Mouse (Mus musculus) monocyte, adult 59 days (primary cell): ENCODE data around the gene Tmem218. TPM values are rescaled to one million over a fixed set of nuclear protein-coding genes. Genes with fewer than 3 reads are reported as not detected.

ENCODE experiments used
- total RNA-seq, 2 experiments: library from RNA; stranded (reverse); gene quantifications; one replicate each; pipeline ENCODE4 v1.2.4; 2023

The Tmem218 gene
- total RNA-seq = 1 to 10 TPM in 1 of 2 experiments, under 1 TPM in 1; 0.84 to 1.4 TPM

DNA sequence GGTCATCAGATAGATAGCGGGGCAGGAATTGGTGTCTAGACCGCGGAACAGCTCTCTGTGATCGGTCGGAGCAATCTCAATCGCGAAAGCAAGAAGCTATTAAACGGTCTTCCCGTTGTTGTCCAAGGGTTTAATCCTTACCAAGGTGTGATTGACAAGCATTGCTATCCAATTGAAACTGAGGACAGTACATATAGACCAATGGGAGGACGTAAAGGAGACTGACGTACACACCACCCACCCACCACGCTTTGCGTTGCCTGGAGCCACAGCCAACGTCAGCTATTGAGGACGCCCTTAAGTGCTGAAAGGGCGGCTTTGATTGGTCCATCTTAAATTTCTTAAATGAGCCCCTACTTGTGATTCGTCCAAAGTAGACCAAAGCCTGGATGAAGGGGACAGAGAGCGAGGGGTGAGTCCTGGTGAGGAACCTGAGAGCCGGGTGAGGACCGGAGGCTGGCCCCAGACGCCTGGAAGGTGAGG is at the start of gene Tmem218:
TSS of gene Tmem218 (plus strand) at position 295 of the 483 bp plus-strand sequence.

GRCm38 (mm10) chr9:37255149-37255888 is 47.3 kb downstream of the Tmem218 start, which contains the start of gene Slc37a2:
Gene Slc37a2 (minus strand): TSS chr9:37255738.

Other genes starting within 250 kb of the Tmem218 start
- not detected for gene Pknox2, start 60.8 kb upstream of the Tmem218 start, total RNA-seq
- 10 to 100 TPM; 22.7 to 25.3 TPM for gene Slc37a2, start 47.5 kb downstream of the Tmem218 start, total RNA-seq
- 1 to 10 TPM; 3.8 to 4.8 TPM for gene Ccdc15, start 140.2 kb downstream of the Tmem218 start, total RNA-seq
- not detected for gene Hepacam, start 159.1 kb downstream of the Tmem218 start, total RNA-seq
- gene Robo4, start 193.7 kb downstream of the Tmem218 start, total RNA-seq = not detected
- gene Robo3, start 225.0 kb downstream of the Tmem218 start, total RNA-seq = not detected